Mouse (Mus musculus): ENCODE results near the gene Gm11042. TPM values are rescaled to one million over a fixed set of nuclear protein-coding genes. Genes with fewer than 3 reads are reported as not detected.

Gene Gm11042
- not detected for polyA plus RNA-seq (2017; shearing (Covaris generic))

DNA sequence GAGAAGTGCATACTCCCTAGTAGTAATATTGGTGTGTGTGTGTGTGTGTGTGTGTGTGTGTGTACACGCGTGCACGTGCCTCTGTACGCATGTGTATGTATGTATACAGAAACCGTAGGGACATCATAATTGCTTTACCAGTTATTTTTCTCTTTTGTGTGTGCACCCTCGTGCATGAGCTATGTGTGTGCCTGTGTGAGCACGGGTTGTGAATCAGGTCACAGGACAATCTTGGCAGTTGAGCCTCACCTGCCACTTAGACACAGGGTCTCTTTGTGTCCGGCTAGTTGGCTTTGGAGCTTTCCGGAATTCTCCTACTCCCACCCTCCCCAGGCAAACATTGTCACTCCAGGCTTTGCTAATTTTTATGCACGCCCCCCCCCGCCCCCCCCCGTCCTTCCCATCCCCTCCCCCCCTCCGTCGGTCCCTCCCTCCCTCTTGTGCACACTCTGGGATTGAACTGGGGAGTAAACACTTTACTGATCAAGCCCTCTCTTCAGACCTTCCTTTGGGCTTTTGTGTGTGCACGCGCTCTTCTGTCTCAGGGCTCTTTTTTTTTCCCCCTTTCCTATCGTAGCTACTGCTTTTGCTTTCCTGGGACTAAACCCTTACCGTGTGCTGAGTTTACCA lies at the start of gene Gm11042:
TSS of gene Gm11042 (minus strand) at position 51 of the 630 bp plus-strand sequence.
- no peak for ATAC-seq

- ATAC-seq = no peak
Measured at GRCm38 (mm10) chr12:74364477-74364876, 48.3 kb upstream of the Gm11042 start.

DNA sequence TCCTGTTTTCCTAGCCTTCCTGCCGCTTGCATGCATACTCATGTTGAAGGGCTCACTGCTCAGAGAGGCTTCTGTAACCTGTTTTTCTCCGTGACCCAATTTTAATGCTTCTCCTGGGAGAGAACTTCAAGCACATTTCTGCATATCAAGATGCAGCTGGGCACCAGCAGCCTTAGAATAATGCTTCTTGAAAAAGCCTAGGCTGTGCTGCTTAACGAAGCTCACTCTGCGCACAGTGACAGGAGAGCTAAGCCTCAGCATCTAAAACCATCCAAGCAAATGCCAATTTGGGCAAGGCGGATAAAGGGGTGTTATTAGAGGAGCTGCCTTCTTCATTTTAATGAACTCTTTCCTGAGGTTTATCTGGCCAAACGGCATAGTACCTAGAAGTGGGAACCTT lies 46.9 kb upstream of the Gm11042 start:
- no peak for ATAC-seq

GRCm38 (mm10) chr12:74362453-74362852 lies 46.3 kb upstream of the Gm11042 start:
- ATAC-seq = no peak

- no peak for ATAC-seq
Measured at GRCm38 (mm10) chr12:74359791-74360190, 43.6 kb upstream of the Gm11042 start.

GRCm38 (mm10) chr12:74357806-74358205 lies 41.6 kb upstream of the Gm11042 start:
- ATAC-seq = no peak

- ATAC-seq = no peak
Measured at GRCm38 (mm10) chr12:74342720-74343119, 26.5 kb upstream of the Gm11042 start.

GRCm38 (mm10) chr12:74340070-74340469 lies 23.9 kb upstream of the Gm11042 start:
- no peak for ATAC-seq

DNA sequence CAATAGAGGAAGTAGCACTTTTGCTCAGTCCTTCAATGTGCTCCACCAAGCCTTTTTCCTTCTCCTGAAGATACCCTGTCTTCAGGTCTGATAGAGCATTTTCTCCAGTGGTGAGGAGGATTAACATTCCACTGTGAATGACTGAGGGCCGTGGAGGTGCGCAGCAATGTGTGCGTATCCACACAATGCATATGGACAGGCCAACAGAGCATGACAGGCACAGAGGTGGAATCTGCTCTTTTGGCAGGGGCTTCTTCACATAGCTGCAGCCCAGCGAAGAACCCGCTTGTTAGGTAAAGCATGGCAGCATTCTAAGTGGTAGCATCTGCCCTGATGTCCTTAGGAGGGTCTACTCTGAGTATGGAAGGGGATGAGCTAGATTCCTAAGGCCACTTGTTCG lies 17.5 kb upstream of the Gm11042 start:
- ATAC-seq = no peak

DNA sequence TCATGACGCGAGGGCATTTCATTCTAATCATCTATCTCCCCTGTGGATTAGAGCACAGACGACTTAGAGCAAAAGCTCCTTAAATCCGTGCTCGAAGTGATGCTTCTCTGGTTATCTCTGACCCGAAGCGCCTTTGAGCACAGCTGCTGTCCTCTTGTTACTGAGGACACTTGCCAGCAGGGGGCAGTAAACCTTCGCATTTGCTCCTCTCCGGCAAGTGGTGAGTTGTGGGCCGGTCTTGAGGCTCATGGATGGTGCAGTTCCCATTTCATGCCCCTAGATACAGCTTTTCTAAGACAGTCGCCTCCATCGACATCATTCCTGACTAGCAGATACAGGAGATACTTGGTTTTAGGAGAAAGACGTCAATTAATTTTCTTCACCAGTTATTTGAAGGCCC lies 16.8 kb upstream of the Gm11042 start:
- ATAC-seq = no peak

- no peak for ATAC-seq
Measured at GRCm38 (mm10) chr12:74329759-74330158, 13.6 kb upstream of the Gm11042 start.

- ATAC-seq = no peak
Measured at GRCm38 (mm10) chr12:74326644-74327043, 10.4 kb upstream of the Gm11042 start.

GRCm38 (mm10) chr12:74321981-74322380 lies 5.8 kb upstream of the Gm11042 start:
- ATAC-seq = no peak

- ATAC-seq = no peak
Measured at GRCm38 (mm10) chr12:74320318-74320717, 4.1 kb upstream of the Gm11042 start.

DNA sequence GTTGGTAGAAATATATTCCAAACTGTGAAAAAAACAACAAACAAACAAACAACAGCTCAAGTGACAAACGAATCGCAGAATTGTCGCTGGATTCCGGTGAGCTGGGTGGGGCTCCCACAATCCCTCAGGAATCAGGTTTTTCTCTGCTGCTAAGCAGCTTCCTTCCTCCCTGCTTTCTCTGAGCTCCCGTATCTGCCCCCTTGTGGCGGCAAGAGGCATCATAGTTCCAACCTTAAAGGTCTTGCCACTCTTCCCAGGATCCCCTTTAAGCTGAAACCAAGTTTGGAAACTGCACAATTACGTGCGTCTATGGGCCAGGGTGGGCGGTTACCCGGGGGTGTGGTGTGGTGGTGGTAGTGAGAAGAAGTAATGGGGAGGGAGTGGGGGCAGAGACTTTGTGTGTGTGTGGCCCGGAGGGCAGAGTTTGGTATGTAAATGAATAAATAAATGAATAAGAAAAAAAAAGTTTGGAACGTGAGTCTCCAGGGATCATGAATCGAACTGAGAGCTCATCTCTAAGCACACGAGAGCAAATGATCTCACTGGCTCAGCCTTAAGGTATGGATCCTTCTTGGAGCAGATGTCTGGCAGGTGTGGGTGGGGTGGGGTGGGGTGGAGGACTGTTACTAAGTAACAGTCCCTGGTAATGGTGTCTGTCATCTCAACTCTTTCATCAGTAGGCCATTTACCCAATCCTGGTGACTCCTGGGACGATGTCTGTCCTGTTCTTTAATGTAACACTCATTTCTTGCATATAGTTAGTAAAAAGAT lies 980 bp upstream of the Gm11042 start:
- no peak for ATAC-seq

DNA sequence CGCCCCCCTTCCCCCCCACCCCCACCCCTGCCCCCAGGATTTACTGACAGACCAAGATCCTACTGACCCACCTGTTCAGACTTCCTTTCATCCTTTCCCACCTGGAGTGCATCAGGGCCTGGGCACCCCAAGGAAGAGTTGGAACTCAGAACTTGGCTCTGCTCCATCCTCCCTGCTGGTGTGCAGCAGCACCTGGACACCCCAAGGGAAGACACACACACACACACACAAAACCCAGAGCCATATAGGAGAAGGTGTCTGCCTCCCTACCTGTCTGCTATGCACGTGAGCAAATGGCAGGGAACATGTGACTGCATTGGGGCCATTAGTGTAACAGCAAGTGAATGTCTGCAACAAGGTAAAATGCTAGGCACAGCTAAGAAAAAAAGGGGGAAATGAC lies 973 bp downstream of the Gm11042 start:
- ATAC-seq = no peak

- no peak for ATAC-seq
Measured at GRCm38 (mm10) chr12:74312611-74313010, 3.6 kb downstream of the Gm11042 start.

DNA sequence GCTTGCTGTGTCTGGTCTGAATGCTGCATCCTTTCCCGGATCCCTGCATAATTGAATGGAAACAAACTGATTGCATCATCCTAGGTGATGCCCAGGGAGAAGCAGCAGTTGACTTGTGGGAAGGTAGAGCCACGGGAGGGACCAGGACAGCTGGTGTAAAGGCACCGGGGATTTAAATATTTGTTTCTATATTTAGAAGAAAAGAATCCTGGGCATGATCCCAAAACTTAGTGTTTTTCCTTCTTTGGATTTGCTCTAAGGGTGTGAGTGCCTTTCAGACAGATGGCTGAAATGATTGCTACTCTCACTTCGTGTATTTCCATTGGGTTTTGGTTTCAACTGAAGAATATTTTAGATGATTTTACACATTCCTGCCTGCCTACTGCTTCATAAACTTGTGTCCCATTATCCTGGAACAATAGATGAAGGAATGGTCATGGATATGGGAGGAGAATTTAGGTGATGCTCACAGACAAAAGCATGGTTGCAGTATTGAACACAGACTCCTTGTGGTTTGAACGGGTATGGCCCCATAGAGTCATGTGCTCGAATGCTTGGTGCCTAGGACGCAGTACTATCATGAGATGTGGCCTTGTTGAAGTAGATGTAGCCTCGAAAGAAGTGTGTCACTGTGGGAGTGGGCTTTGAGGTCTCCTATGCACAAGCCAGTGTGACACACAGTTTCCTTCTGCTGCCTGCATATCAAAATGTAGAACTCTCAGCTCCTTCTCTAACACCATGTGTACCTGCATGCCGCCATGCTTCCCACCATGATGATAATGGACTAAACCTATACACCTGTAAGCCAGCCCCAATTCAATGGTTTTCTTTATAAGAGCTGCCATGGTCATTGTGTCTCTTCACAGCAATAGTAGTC lies 12.5 kb downstream of the Gm11042 start:
- no peak for ATAC-seq

DNA sequence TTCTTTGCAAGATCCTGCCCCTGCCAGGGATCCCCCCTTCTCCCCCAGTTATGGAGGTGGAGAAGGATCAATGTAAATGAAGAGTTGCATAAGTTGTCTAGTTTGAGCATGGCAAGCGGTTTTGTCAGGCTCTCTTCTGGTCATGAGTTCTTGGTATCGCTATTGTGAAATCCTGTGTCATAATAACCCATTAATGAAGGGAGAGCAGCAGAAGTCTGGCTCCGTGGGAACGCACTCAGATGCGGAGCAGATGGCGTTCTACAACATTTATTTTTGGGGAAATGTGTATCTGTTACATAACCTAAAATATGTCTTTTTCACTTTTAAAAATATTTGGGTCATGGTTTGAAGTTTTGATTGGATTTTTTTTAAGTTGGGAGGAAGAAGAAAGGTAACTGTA lies 14.6 kb downstream of the Gm11042 start:
- ATAC-seq = no peak

- no peak for ATAC-seq
Measured at GRCm38 (mm10) chr12:74296374-74296773, 19.8 kb downstream of the Gm11042 start.

DNA sequence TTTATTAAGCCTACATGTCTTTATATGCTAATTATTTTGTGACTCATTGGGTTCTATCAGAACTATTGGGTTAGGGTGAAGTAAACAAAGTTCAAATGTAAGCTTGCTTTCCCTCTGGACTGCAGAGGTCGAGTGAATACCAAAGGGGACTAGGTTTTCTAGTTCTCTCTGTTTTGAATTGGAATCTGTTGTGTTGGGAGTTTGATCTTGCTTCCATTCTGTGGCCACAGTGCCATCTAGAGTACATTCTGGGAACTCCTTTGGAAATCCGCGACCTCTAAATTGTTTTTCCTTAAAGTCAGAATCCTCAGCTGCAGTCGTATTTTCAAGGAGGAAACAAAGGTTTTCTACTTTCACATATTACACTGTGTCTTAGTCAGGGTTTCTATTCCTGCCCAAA lies 22.6 kb downstream of the Gm11042 start:
- no peak for ATAC-seq

GRCm38 (mm10) chr12:74290983-74291382 lies 25.2 kb downstream of the Gm11042 start:
- ATAC-seq = no peak

- ATAC-seq = no peak
Measured at GRCm38 (mm10) chr12:74284685-74285054, 31.5 kb downstream of the Gm11042 start.

All from activated CD4-positive, CD25-positive, alpha-beta regulatory T cell, adult 4 months (primary cell).